ENCODE assay signal across 8 mouse cellular contexts in genomic region chr2:3769260-3769659, GRCm38 (mm10).
DNase-seq lines count a peak whose midpoint lies in the region; ATAC-seq and TF ChIP-seq lines count a peak whose summit lies in the region.
"Had no signal": no experiment of that assay in that cellular context is flagged by ENCODE, and none has a peak within 500 bp of the region (broad histone marks: within the 10 kb centered on the region; RNA-seq: fewer than 3 reads in every experiment).

No protein-coding gene starts in this region.

- no peaks in the 10 kb centered on the region for H3K9me3 ChIP-seq in forebrain, embryonic 13.5 days (replicated peaks)
- H3K9me3 ChIP-seq in hindbrain, embryonic 16.5 days (ENCODE audit: control insufficient read depth, low read length), result no peaks in the 10 kb centered on the region
- H3K9me3 ChIP-seq: lung, embryonic 15.5 days had no signal

- H3K4me1 ChIP-seq in forebrain, embryonic 13.5 days, result peaks cover 18% of the 10 kb centered on the region
- no peaks in the 10 kb centered on the region for H3K4me1 ChIP-seq in hindbrain, embryonic 16.5 days (ENCODE audit: control insufficient read depth, insufficient read depth, low read depth, low read length)
- peaks cover 18% of the 10 kb centered on the region; the same call in 1 of the 2 replicates for H3K4me1 ChIP-seq in small intestine, adult 2 months (ENCODE audit: control insufficient read depth, insufficient read depth, insufficient read length, low read length)

- no peaks in the 10 kb centered on the region for H3K36me3 ChIP-seq in forebrain, embryonic 13.5 days (ENCODE audit: poor library complexity, severe bottlenecking)
- H3K36me3 ChIP-seq in hindbrain, embryonic 16.5 days (ENCODE audit: control insufficient read depth, insufficient read depth, low read length), result no peaks in the 10 kb centered on the region
- H3K36me3 ChIP-seq in small intestine, adult 2 months (ENCODE audit: control insufficient read depth, insufficient read depth, low read length), result peaks cover 8% of the 10 kb centered on the region

- peak; percentile 95; the same call in 1 of the 2 replicates for TF ChIP-seq CTCF in small intestine, adult 2 months (IDR thresholded peaks at IDR 0.05; ENCODE audit: extremely low read depth, insufficient read length, insufficient replicate concordance, low read depth, low read length)

- 28% methylated on average over 6 of the region's 6 CpGs for WGBS in forebrain, embryonic 13.5 days
- WGBS in hindbrain, embryonic 16.5 days, result 37% methylated on average over 6 of the region's 6 CpGs
- WGBS in small intestine, adult 2 months, result 26% methylated on average over 6 of the region's 6 CpGs

- ATAC-seq in forebrain, embryonic 13.5 days, result peak; percentile 70
- ATAC-seq in hindbrain, embryonic 16.5 days, result peak; percentile 62

- H3K4me2 ChIP-seq in forebrain, embryonic 13.5 days, result no peak overlapping the region
- no peak overlapping the region for H3K4me2 ChIP-seq in hindbrain, embryonic 16.5 days (ENCODE audit: low read length)
- H3K4me2 ChIP-seq: lung, embryonic 15.5 days had no signal

- H3K4me3 ChIP-seq in forebrain, embryonic 13.5 days, result no peak overlapping the region
- no peak overlapping the region for H3K4me3 ChIP-seq in hindbrain, embryonic 16.5 days (ENCODE audit: low read length)
- H3K4me3 ChIP-seq in small intestine, adult 2 months (ENCODE audit: low read depth, low read length), result no peak overlapping the region
- H3K4me3 ChIP-seq: lung, embryonic 15.5 days had no signal

- peak; percentile 91 for DNase-seq in NIH3T3 (ENCODE audit: low read depth)
- peak; percentile 74 for DNase-seq in c-Kit-positive CD71-negative TER-119-negative erythroid progenitor cells, embryonic 14.5 days (ENCODE audit: low read depth)
- peak; percentile 49 to 85 for DNase-seq in layer of hippocampus, postnatal 25 days (ENCODE audit: extremely low spot score in 1 of 2, low spot score in 1 of 2)
- DNase-seq in mesoderm, embryonic 11.5 days (ENCODE audit: low read depth, low spot score), result peak; percentile 84

- no peaks in the 10 kb centered on the region for H3K27me3 ChIP-seq in forebrain, embryonic 13.5 days
- H3K27me3 ChIP-seq in hindbrain, embryonic 16.5 days (replicated peaks; ENCODE audit: control insufficient read depth, insufficient read depth, low read length), result no peaks in the 10 kb centered on the region
- no peaks in the 10 kb centered on the region for H3K27me3 ChIP-seq in small intestine, adult 2 months (ENCODE audit: control insufficient read depth, insufficient read depth, low read length)
- H3K27me3 ChIP-seq: lung, embryonic 15.5 days had no signal

- H3K27ac ChIP-seq in forebrain, embryonic 13.5 days, result no peak overlapping the region
- no peak overlapping the region for H3K27ac ChIP-seq in hindbrain, embryonic 16.5 days (ENCODE audit: low read depth, low read length)
- no peak overlapping the region for H3K27ac ChIP-seq in small intestine, adult 2 months (ENCODE audit: insufficient read depth, low read depth, low read length)
- H3K27ac ChIP-seq: lung, embryonic 15.5 days had no signal

- no peak overlapping the region for H3K9ac ChIP-seq in forebrain, embryonic 13.5 days
- no peak overlapping the region for H3K9ac ChIP-seq in hindbrain, embryonic 16.5 days (ENCODE audit: low read depth, low read length)
- H3K9ac ChIP-seq: lung, embryonic 15.5 days had no signal

- TF ChIP-seq POLR2A in small intestine, adult 2 months (IDR thresholded peaks at IDR 0.05; ENCODE audit: low read depth, low read length), result no peak
